In the genomic region with DNA sequence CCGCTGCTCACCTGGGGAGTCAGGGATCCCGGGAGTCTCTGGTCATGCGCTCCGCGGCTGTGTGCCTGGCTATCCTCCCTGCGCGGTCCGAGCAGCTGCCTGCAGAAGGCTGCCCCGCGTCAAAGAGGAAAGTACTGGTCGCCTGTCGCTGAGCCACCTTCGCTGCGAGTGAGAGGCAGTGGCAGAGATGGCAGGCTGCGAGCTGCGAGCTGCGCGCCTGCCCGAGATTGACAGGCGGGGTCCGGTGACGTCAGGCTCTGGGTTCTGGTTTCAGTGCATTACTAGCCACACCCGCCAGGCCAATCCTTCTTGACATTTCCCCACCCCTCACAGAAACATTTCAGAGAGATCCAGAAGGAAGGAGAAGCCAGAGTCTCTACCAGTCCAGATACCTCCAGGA, we compare ENCODE assay signal across 9 mouse cellular contexts. TPM values are rescaled to one million over a fixed set of nuclear protein-coding genes. Genes with fewer than 3 reads are reported as not detected.
DNase-seq lines count a peak whose midpoint lies in the region; ATAC-seq and TF ChIP-seq lines count a peak whose summit lies in the region.
"Had no signal": no experiment of that assay in that cellular context is flagged by ENCODE, and none has a peak within 500 bp of the region (broad histone marks: within the 10 kb centered on the region; RNA-seq: fewer than 3 reads in every experiment).

A gene (minus strand): TSS at position 170 of the 400 bp plus-strand sequence.

- H3K4me3 ChIP-seq in liver, embryonic 11.5 days (ENCODE audit: low read depth, low read length), result 0 out of 2 replicates have a peak within 1 kb of the TSS, but pooled peaks have one; percentile 10
- H3K4me3 ChIP-seq in liver, postnatal 0 days (ENCODE audit: low read depth, low read length), result no peak within 1 kb of the TSS
- peak within 1 kb of the TSS; percentile 57 for H3K4me3 ChIP-seq in hindbrain, embryonic 15.5 days
- peak within 1 kb of the TSS; percentile 61 for H3K4me3 ChIP-seq in midbrain, embryonic 10.5 days
- H3K4me3 ChIP-seq: limb, embryonic 15.5 days had no signal

- no peak within 1 kb of the TSS for H3K4me2 ChIP-seq in liver, embryonic 11.5 days
- no peak within 1 kb of the TSS for H3K4me2 ChIP-seq in liver, postnatal 0 days (ENCODE audit: low read depth, low read length)
- H3K4me2 ChIP-seq in hindbrain, embryonic 15.5 days, result peak within 1 kb of the TSS; percentile 97
- H3K4me2 ChIP-seq: limb, embryonic 15.5 days had no signal

- no peak within 1 kb of the TSS for H3K27ac ChIP-seq in liver, embryonic 11.5 days (ENCODE audit: low read depth, low read length)
- H3K27ac ChIP-seq in liver, postnatal 0 days (ENCODE audit: low read depth), result no peak within 1 kb of the TSS
- H3K27ac ChIP-seq in hindbrain, embryonic 15.5 days (replicated peaks), result no peak within 1 kb of the TSS; the same call in 1 of the 2 replicates
- no peak within 1 kb of the TSS for H3K27ac ChIP-seq in midbrain, embryonic 10.5 days (replicated peaks)
- H3K27ac ChIP-seq: limb, embryonic 15.5 days had no signal

- no peak for DNase-seq in liver, embryonic 11.5 days (ENCODE audit: low spot score)
- DNase-seq in liver, postnatal 0 days, result no peak
- peak; percentile 42 for DNase-seq in embryo, embryonic 10.5 days (ENCODE audit: low spot score)
- DNase-seq in midbrain, embryonic 10.5 days (ENCODE audit: low spot score), result peak; percentile 54
- no peak for DNase-seq in Muller cell, postnatal 12 days (ENCODE audit: inconsistent ontology term)
- no peak for DNase-seq in kidney, adult 8-10 months

- peaks cover 30% of the 10 kb centered on the region for H3K27me3 ChIP-seq in liver, embryonic 11.5 days (replicated peaks; ENCODE audit: control insufficient read depth, insufficient read depth, low read length)
- H3K27me3 ChIP-seq in liver, postnatal 0 days (ENCODE audit: insufficient read depth, low read length), result peaks cover 25% of the 10 kb centered on the region
- peaks cover 39% of the 10 kb centered on the region for H3K27me3 ChIP-seq in hindbrain, embryonic 15.5 days
- H3K27me3 ChIP-seq in midbrain, embryonic 10.5 days (ENCODE audit: low read depth, poor library complexity, severe bottlenecking), result peaks cover 47% of the 10 kb centered on the region

- H3K9ac ChIP-seq in liver, embryonic 11.5 days (ENCODE audit: low read depth, low read length), result no peak within 1 kb of the TSS
- H3K9ac ChIP-seq in liver, postnatal 0 days (replicated peaks), result no peak within 1 kb of the TSS
- H3K9ac ChIP-seq in hindbrain, embryonic 15.5 days, result peak within 1 kb of the TSS; percentile 37
- H3K9ac ChIP-seq: limb, embryonic 15.5 days had no signal

- no peaks in the 10 kb centered on the region for H3K9me3 ChIP-seq in liver, embryonic 11.5 days (ENCODE audit: control insufficient read depth, low read length)
- no peaks in the 10 kb centered on the region for H3K9me3 ChIP-seq in liver, postnatal 0 days (ENCODE audit: low read length)
- no peaks in the 10 kb centered on the region for H3K9me3 ChIP-seq in hindbrain, embryonic 15.5 days
- no peaks in the 10 kb centered on the region for H3K9me3 ChIP-seq in midbrain, embryonic 10.5 days (replicated peaks)
- H3K9me3 ChIP-seq: limb, embryonic 15.5 days had no signal

- ATAC-seq in liver, embryonic 11.5 days (replicated peaks; ENCODE audit: low FRiP score), result no peak
- no peak for ATAC-seq in liver, postnatal 0 days
- ATAC-seq in hindbrain, embryonic 15.5 days (ENCODE audit: low FRiP score, low read depth), result peak; percentile 59
- ATAC-seq in erythroid progenitor cell, adult 5-6 weeks (replicated peaks; ENCODE audit: low FRiP score, poor library complexity, severe bottlenecking), result no peak

- TF ChIP-seq CTCF in liver, postnatal 0 days (IDR thresholded peaks at IDR 0.05; ENCODE audit: low read depth), result no peak

- no peaks in the 10 kb centered on the region for H3K36me3 ChIP-seq in liver, embryonic 11.5 days (ENCODE audit: control insufficient read depth, insufficient read depth, low read length)
- no peaks in the 10 kb centered on the region for H3K36me3 ChIP-seq in liver, postnatal 0 days (replicated peaks; ENCODE audit: insufficient read depth, low read length)
- no peaks in the 10 kb centered on the region for H3K36me3 ChIP-seq in hindbrain, embryonic 15.5 days
- H3K36me3 ChIP-seq in midbrain, embryonic 10.5 days, result no peaks in the 10 kb centered on the region
- H3K36me3 ChIP-seq: limb, embryonic 15.5 days had no signal

- no peaks in the 10 kb centered on the region; the same call in 1 of the 2 replicates for H3K4me1 ChIP-seq in liver, embryonic 11.5 days (replicated peaks; ENCODE audit: control insufficient read depth, insufficient read depth, low read length)
- no peaks in the 10 kb centered on the region for H3K4me1 ChIP-seq in liver, postnatal 0 days (ENCODE audit: insufficient read depth)
- peaks cover 23% of the 10 kb centered on the region for H3K4me1 ChIP-seq in hindbrain, embryonic 15.5 days (replicated peaks)
- H3K4me1 ChIP-seq in midbrain, embryonic 10.5 days, result peaks cover 24% of the 10 kb centered on the region
- H3K4me1 ChIP-seq: limb, embryonic 15.5 days had no signal

- no peak for TF ChIP-seq EP300 in liver, postnatal 0 days (IDR thresholded peaks at IDR 0.05; ENCODE audit: low read depth)

- WGBS in liver, embryonic 11.5 days, result 5% methylated on average over 23 of the region's 23 CpGs
- WGBS in liver, postnatal 0 days (ENCODE audit: insufficient replicate concordance), result 6% methylated on average over 23 of the region's 23 CpGs
- WGBS in hindbrain, embryonic 15.5 days, result 0% methylated on average over 23 of the region's 23 CpGs
- under 1% methylated on average over 23 of the region's 23 CpGs for WGBS in midbrain, embryonic 10.5 days

RNA-seq across cellular contexts. Expression of the gene that starts here (rescaled TPM):
- not detected in 2 replicates for polyA plus RNA-seq in liver, embryonic 11.5 days (2014; fragmentation: Nextera tagmentation; extraction: Ambion mirVana)
- not detected in 2 replicates for polyA plus RNA-seq in liver, postnatal 0 days (2015; fragmentation: Nextera tagmentation; extraction: Ambion mirVana)
- polyA plus RNA-seq in hindbrain, embryonic 15.5 days (2015; fragmentation: Nextera tagmentation; extraction: Ambion mirVana), result 1.1 and 1.8 TPM in 2 replicates
- not detected in 2 replicates for polyA plus RNA-seq in midbrain, embryonic 10.5 days (2016; fragmentation: Nextera tagmentation; extraction: Ambion mirVana)
- total RNA-seq in erythroid progenitor cell, adult 5-6 weeks (2015; ENCODE audit: low replicate concordance), result not detected in 2 replicates
- not detected in 2 replicates for total RNA-seq in erythroid progenitor cell, adult 5-6 weeks (2017; ENCODE audit: low replicate concordance)
- polyA plus RNA-seq: limb, embryonic 15.5 days had no signal

Comparison
In these comparisons a context has a peak if more than half of its experiments do, and no peak if none do; other contexts are left out.
1. Peak in DNase-seq and H3K4me3 ChIP-seq in midbrain, embryonic 10.5 days; RNA of the gene not detected or under 1 TPM.